Mouse (Mus musculus) adrenal gland, adult 10 weeks (tissue): ENCODE results near the gene Olfr1381. TPM values are rescaled to one million over a fixed set of nuclear protein-coding genes. Genes with fewer than 3 reads are reported as not detected.

Source experiments
- polyA plus RNA-seq: library from polyadenylated mRNA; stranded (reverse); fragments of 350-450 nt; fragmentation: Illumina TruSeq; extraction: RNeasy Lipid Tissue Mini Kit (QIAGEN cat#74804); gene quantifications from one replicate; pipeline ENCODE4 v1.2.3, GENCODE M21; 2014; ENCODE audit warnings: low read depth, low replicate concordance

The Olfr1381 gene
- polyA plus RNA-seq, result not detected

DNA sequence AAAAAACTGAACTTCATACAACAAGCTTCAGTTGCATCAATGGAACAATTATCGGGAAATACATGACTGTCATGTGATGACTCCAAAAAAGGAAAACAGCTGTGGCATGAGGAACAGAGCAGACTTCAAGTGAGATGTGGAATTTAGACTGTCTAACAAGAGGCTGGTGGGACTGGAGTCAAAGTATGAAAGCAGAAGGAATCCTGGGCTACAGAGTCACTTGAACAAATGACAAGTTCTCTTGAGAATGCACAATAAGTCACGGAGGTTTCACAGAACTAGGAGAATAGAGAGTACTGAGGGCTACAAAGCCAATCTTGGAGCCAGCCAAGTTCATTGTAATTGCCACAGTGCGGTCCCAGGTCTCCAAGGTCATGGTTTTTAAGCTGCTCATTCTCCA, at the start of gene Olfr1381:
TSS of gene Olfr1381 (plus strand) at position 301 of the 400 bp plus-strand sequence.

DNA sequence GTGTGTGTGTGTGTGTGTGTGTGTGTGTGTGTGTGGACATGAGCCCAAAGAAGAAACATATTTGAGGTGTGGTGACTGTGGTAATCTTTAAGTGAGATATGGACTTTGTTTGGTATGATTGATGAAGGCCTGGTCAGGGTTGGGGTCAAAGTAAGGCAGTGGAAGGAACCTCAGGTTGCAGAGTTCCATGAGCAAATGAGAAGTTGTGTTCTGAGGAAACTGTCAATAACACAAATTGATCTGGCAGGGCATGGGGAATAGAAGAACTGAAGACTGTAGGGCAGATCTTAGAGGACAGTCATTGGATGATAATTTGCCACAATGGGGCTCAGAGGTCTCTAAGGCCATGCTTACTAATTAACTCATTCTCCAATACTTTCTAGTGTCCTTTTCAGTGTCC, 23.9 kb upstream of the Olfr1381 start, which contains the start of gene Olfr1383:
TSS of gene Olfr1383 (plus strand) at position 301 of the 400 bp plus-strand sequence.

DNA sequence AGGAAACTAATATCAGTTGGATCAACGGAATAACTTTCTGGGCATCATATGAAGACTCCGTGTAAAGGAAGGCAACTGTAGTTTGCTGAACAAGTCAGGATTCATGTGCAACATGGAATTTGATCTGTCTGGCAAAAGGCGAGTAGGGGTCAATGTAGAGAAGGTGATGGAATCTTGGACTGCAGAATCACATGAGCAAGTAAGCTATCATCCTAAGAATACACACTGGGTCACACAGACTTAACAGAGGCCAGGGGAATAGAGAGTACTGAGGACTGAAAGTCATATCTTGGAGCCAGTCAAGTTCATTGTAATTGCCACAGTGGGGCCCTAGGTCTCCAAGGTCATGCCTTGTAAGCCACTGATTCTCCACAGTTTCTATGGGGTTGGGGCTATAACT, 15.3 kb upstream of the Olfr1381 start, which contains the start of gene Olfr1382:
TSS of gene Olfr1382 (plus strand) at position 301 of the 400 bp plus-strand sequence.

DNA sequence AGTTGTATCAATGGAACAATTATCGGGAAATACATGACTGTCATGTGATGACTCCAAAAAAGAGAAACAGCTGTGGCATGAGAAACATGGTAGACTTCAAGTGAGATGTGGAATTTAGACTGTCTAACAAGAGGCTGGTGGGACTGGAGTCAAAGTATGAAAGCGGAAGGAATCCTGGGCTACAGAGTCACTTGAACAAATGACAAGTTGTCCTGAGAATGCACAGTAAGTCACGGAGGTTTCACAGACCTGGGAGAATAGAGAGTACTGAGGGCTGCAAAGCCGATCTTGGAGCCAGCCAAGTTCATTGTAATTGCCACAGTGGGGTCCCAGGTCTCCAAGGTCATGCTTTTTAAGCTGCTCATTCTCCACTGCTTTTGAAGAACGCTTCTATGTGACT, 13.3 kb downstream of the Olfr1381 start, which contains the start of gene Olfr1380:
TSS of gene Olfr1380 (plus strand) at position 301 of the 400 bp plus-strand sequence.

Other genes starting within 250 kb of the Olfr1381 start
- not detected for gene Olfr10, start 238.7 kb upstream of the Olfr1381 start, polyA plus RNA-seq
- not detected for gene Olfr1391, start 220.7 kb upstream of the Olfr1381 start, polyA plus RNA-seq
- not detected for gene Olfr1390, start 208.3 kb upstream of the Olfr1381 start, polyA plus RNA-seq
- not detected for gene Olfr1389, start 120.4 kb upstream of the Olfr1381 start, polyA plus RNA-seq
- gene Olfr1388, start 106.8 kb upstream of the Olfr1381 start, polyA plus RNA-seq, result not detected
- not detected for gene Olfr1387, start 88.1 kb upstream of the Olfr1381 start, polyA plus RNA-seq
- gene Olfr1386, start 78.4 kb upstream of the Olfr1381 start, polyA plus RNA-seq, result not detected
- not detected for gene Olfr1385, start 54.4 kb upstream of the Olfr1381 start, polyA plus RNA-seq
- not detected for gene Olfr1384, start 36.7 kb upstream of the Olfr1381 start, polyA plus RNA-seq
- gene Olfr1383, start 23.8 kb upstream of the Olfr1381 start, polyA plus RNA-seq, result not detected
- not detected for gene Olfr1382, start 15.2 kb upstream of the Olfr1381 start, polyA plus RNA-seq
- not detected for gene Olfr1380, start 13.4 kb downstream of the Olfr1381 start, polyA plus RNA-seq
- gene Flt4, start 65.8 kb downstream of the Olfr1381 start, polyA plus RNA-seq, result 4.5 TPM
- not detected for gene Scgb3a1, start 120.2 kb downstream of the Olfr1381 start, polyA plus RNA-seq
- gene Cnot6, start 169.3 kb downstream of the Olfr1381 start, polyA plus RNA-seq, result 187 TPM